Mouse (Mus musculus): ENCODE measurements at regions not wholly inside any gene's neighbourhood (a gene's known extent, or its start where the extent isn't known, plus 50 kb on each side); places are given as distances from the start of the nearest gene placed in this dataset.

DNA sequence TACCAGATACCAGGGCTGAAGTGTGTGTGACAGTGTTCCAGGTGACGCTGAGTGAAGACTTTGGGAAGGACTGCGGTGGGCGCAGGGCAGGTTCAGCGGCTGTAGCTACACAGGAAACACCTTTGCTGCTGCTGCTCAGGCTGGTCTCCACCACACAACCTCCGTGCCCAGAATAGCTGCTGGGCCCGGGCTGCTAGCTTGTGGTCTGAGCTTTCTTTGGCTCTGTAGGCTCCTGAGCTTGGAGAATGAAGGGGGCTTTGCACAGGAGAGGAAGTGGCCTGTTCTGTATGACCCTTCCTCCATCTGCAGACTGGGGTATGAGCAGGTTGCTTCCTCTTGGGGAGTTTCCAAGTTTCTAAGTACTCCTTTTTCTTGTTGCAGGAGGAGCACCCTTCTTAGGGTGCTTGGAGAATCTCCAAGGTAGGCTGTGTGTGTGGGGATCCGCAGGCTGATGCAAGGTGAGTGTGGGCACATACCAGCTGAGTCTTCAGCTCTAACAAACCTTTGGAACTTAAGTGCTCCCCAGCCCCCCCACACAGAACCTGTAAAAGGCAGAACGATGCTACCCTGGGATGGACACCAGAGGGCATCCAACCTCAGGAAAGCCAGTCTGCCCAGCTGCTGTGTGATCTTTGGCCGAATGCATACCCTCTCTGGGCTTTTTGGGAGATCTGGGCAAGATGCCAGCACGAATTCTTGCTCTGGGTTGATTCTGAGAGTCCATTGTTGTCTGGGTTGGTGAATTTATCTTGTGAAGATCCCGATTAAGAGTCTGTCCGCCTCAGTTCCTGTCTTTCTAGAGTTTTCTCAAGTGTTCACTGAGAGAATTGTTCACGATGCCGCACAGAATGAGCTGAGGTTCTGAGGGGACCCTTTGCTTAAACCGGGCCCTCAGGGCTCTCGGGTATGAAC is 136.6 kb downstream of the Mn1 start:
- peak; percentile 74 for DNase-seq

DNA sequence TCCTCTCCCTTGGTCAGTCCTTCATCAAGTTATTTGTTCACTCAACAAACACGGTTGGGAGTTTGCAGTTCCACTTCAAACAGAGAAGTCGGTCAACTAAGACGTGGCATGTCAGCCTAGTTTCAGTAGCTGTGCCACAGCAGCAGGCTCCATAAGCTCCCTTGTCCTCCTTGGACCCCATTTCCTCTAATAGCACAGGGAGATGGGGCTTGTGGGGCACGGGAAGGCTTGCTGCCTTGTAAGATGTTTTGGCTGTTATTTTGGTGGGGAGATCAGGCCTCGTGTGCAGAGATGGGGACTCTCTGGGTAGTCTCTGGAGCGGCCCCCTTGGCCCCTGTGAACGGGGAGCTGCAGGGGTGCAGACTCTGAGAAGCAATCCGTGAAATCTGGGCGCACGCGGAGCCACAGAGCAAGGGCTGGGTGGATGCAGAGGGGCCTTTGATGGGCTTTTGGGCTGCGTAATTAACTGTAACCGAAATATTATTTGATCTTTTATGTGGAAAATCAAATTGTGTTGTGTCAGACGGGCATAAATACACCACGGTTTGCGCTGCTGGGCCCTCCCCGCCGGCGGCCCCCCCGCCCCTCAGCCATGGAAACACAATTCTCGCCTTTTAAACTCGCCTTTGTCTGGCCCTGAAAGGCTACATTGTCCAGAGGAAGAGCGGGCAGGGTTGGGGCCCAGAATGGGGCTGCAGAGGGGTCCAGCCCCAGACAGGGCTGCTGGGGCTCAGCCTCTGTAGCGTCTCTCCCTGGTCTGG is 137.6 kb downstream of the Mn1 start:
- peak; percentile 95 for DNase-seq

- DNase-seq = no peak
Measured at GRCm38 (mm10) chr5:111555312-111555957, 138.3 kb downstream of the Mn1 start.

- DNase-seq = peak; percentile 44
Measured at GRCm38 (mm10) chr5:111555981-111556380, 138.8 kb downstream of the Mn1 start.

GRCm38 (mm10) chr5:111560432-111560831 is 143.3 kb downstream of the Mn1 start:
- DNase-seq = no peak

- DNase-seq = no peak
Measured at GRCm38 (mm10) chr5:111561301-111561700, 144.1 kb downstream of the Mn1 start.

- DNase-seq = peak; percentile 51
Measured at GRCm38 (mm10) chr5:111570826-111571225, 153.7 kb downstream of the Mn1 start.

- peak; percentile 40 for DNase-seq
Measured at GRCm38 (mm10) chr5:111573265-111573873, 156.2 kb downstream of the Mn1 start.

DNA sequence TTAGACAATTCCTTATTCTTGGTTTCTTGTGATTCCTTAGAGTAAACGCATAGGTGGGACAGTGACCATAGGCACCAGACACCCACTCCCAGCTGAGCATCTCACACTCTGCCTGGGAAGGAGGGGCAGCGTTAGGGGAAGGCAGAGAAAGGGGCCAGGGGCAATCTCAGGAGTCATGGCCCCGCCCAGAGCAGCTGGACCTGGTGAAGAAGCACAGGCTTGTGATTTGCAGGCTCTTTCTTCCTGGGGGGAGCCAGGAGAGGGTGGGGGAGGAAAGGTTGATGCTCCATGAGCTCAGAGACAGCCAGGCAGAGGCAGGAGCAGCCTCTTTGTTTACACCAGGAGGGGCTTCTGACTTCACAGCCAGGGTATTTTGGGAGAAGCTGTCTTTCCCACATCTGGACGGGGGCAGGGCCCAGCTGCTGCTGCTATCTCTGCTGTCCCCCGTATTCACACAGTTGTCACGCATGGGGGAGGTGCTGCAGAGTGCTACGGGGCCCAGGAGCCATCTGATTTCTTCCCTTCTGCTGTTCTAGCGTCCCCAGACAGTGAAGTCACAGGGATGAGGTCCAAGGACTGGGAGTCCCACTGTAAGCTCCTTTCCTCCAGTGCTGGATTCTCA is 157.2 kb downstream of the Mn1 start:
- no peak for DNase-seq

DNA sequence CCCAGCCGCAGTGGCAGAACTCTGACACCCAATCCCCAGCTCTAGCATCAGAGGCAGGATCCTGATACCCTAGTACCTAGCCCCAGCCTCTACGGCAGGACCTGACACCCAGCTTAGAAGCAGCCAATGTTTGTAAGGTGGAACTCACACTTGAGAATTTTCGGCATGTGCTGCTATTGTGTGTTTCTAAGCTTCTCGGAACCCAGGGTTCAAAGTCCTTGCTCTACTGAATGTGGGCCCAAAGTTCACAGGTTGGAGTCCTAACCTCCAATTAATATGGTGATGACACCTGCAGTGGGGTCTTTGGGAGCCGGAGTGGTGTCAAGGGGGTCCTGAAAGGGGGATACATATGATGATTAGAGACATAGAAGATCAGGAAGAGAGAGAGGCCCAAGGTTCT is 158.2 kb downstream of the Mn1 start:
- DNase-seq = no peak

DNA sequence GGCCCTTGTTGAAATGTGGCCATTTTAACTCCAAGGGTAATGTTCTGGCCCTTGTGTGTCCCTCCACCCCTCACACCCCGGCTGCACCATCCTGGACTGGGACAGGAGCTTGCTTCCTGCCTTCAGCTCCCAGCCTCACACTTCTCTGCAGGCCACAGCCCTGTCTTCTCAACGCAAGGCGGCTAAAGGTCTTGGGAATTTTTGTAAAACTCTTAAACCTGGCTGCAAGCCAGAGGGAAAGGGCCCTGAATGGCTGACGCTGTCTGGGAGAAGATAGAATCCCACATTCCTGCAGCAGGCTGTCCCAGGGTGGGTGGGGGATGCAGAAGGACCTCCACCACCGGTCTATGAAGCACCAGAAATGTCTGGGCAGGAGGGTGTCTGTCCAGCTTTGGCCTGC is 156.3 kb upstream of the Gm26897 start:
- DNase-seq = peak; percentile 32

DNA sequence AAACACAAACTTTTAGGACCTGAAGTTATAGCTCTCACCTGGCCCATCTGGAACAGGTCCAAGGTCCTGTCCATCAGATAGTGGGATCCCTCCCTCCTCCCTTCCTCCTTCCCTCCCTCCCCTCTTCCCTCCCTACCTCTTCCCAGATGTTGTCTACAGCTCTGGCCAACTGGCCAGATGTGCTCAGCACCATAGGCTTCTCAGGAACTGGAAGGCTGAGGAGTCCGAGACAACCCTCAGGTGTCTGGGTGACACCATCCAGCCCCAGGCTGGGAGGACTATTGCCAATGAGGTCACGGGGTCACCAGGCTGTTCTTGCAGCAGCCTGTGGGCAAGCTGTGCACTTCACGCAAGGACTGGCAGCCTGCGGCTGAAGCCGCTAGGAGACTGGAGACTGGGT is 155.6 kb upstream of the Gm26897 start:
- DNase-seq = peak; percentile 48

- DNase-seq = peak; percentile 46
Measured at GRCm38 (mm10) chr5:111578977-111579727, 154.6 kb upstream of the Gm26897 start.

DNA sequence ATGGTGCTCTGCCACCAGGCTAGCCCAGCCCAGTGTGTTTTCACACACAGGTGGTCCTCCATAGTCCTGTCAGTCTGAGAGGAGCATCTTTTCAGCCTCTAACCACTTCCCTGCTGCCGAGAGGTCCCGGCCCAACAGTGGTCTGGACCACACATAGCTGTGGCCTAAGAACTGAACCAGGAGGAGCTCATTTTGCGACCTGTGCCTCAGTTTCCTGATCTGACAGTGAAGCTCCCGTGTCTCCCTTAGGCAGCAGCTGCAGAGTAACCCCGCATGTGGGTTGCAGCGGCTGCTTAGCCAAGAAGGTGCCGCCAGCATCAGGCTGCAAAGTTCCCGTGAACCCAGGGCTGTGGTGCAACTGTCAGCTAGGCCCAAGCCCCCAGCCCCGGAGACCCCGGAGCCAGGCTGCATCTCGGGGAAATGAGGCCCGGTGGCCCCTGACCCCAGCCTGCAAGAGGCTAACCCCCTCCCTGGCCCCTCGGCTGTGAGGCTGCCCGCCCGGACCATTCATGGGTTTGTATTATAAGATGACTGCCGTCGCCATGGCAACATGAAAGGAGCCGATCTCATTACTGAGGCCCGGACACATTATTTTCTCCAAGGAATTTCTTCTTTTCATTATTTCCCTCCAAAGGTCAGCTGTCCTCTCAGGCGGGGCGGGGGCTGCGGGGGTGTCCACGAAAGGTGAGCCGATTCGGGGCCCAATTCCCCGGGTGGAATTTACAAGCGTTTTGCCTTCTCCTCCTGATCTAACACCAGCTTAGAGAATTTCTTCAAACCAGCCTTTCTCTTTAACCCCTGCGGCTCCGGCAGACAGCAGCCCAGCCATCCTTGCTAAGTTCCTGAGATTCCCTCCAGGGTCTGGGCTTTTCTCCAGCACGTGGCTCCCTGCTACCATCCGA is 152.6 kb upstream of the Gm26897 start:
- DNase-seq = peak; percentile 92

- DNase-seq = no peak
Measured at GRCm38 (mm10) chr5:111582004-111582403, 151.7 kb upstream of the Gm26897 start.

GRCm38 (mm10) chr5:111590619-111591081 is 143.1 kb upstream of the Gm26897 start:
- DNase-seq = peak; percentile 55

- DNase-seq = no peak
Measured at GRCm38 (mm10) chr5:111592807-111593206, 140.9 kb upstream of the Gm26897 start.

DNA sequence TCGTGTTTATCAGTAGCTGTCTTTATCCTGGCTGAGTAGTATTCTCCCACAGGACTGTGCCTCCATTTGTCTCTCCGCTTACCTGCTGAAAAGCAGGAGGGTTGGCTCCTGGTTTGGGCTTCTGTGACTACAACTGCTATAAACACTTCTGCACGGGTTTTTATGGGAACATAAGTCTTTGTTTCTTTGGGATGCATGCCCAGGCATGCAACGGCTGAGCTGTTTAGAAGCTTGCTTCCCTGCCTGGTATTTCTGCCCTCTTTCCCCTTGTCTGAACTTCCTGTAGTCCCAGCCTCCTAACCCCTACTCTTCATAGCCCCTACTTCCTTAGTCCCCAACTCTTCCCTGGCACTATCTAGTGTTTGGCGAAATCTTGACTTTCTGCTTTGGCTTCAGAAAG is 139.6 kb upstream of the Gm26897 start:
- DNase-seq = no peak

GRCm38 (mm10) chr5:111595438-111595837 is 138.3 kb upstream of the Gm26897 start:
- DNase-seq = peak; percentile 85

GRCm38 (mm10) chr5:111597733-111598132 is 136.0 kb upstream of the Gm26897 start:
- no peak for DNase-seq
